Mouse (Mus musculus) ovary, postnatal 10 days (tissue): ENCODE measurements at regions not wholly inside any gene's neighbourhood (a gene's known extent, or its start where the extent isn't known, plus 50 kb on each side); places are given as distances from the start of the nearest gene placed in this dataset.

ENCODE experiments used
- DNase-seq: peaks from one replicate; pipeline ENCODE4 v3.0.0; 2022; ENCODE audit warnings: low spot score

- no peak for DNase-seq
Measured at GRCm38 (mm10) chr15:6029214-6029613, 270.4 kb upstream of the Dab2 start.

GRCm38 (mm10) chr15:6030396-6030795 is 269.2 kb upstream of the Dab2 start:
- DNase-seq = no peak

GRCm38 (mm10) chr15:6034156-6034555 is 265.4 kb upstream of the Dab2 start:
- DNase-seq = no peak

- no peak for DNase-seq
Measured at GRCm38 (mm10) chr15:6044511-6045256, 254.9 kb upstream of the Dab2 start.

- no peak for DNase-seq
Measured at GRCm38 (mm10) chr15:6055703-6056102, 243.9 kb upstream of the Dab2 start.

- no peak for DNase-seq
Measured at GRCm38 (mm10) chr15:6056887-6057626, 242.5 kb upstream of the Dab2 start.

- no peak for DNase-seq
Measured at GRCm38 (mm10) chr15:6059361-6059760, 240.2 kb upstream of the Dab2 start.

- DNase-seq = no peak
Measured at GRCm38 (mm10) chr15:6059790-6060189, 239.8 kb upstream of the Dab2 start.

- no peak for DNase-seq
Measured at GRCm38 (mm10) chr15:6060649-6061048, 238.9 kb upstream of the Dab2 start.

GRCm38 (mm10) chr15:6065100-6065499 is 234.5 kb upstream of the Dab2 start:
- no peak for DNase-seq

- DNase-seq = no peak
Measured at GRCm38 (mm10) chr15:6067380-6067779, 232.2 kb upstream of the Dab2 start.

- DNase-seq = no peak
Measured at GRCm38 (mm10) chr15:6068371-6068770, 231.2 kb upstream of the Dab2 start.

GRCm38 (mm10) chr15:6071873-6072272 is 227.7 kb upstream of the Dab2 start:
- DNase-seq = no peak

GRCm38 (mm10) chr15:6072920-6073319 is 226.7 kb upstream of the Dab2 start:
- no peak for DNase-seq

GRCm38 (mm10) chr15:6080714-6081635 is 218.6 kb upstream of the Dab2 start:
- DNase-seq = no peak

- no peak for DNase-seq
Measured at GRCm38 (mm10) chr15:6087208-6087607, 212.4 kb upstream of the Dab2 start.

- no peak for DNase-seq
Measured at GRCm38 (mm10) chr15:6088498-6088897, 211.1 kb upstream of the Dab2 start.

- DNase-seq = no peak
Measured at GRCm38 (mm10) chr15:6129697-6130096, 169.9 kb upstream of the Dab2 start.

GRCm38 (mm10) chr15:6132216-6132615 is 167.4 kb upstream of the Dab2 start:
- DNase-seq = no peak

GRCm38 (mm10) chr15:6145071-6145470 is 154.5 kb upstream of the Dab2 start:
- DNase-seq = no peak

GRCm38 (mm10) chr15:6154706-6155105 is 144.9 kb upstream of the Dab2 start:
- no peak for DNase-seq

GRCm38 (mm10) chr15:6180261-6180660 is 119.3 kb upstream of the Dab2 start:
- DNase-seq = no peak
